Mouse (Mus musculus): ENCODE results near the gene Daxx. TPM values are rescaled to one million over a fixed set of nuclear protein-coding genes. Genes with fewer than 3 reads are reported as not detected.
A peak's percentile ranks its signal among the peaks of the same experiment; 100 is the strongest.

The Daxx gene
- polyA plus RNA-seq, 1 experiment from 2014 or later: 51.0 TPM

DNA sequence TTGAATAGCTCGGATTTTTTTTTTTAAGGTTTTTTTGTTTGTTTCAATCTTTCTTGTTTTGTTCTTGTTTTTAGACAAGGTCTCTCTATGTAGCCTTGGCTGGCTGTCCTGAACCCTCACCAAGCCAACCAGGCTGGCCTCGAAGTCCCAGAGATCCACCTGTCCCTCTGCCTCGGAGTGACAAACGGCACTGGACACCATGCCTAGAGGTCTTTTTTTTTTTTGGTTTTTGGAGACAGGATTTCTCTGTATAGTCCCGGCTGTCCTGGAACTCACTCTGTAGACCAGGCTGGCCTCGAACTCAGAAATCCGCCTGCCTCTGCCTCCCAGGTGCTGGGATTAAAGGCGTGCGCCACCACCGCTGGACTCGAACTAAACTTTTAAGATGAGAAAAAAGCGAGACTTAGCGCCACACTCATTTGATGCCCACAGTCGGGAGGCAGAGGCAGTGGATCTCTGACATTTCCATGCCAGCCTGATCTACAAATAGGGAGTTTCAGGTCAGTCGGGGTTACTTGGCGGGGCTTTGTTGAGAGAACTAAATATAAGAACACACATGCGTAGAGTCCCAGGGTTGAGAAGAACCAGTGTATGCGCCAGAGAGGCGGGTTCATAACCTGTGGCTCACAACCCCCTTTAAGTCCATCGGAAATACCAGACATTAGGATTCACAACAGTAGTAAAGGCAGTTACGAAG lies 19.2 kb downstream of the Daxx start:
- Histone ChIP-seq H3K4me2 (peak overlapping the region; percentile 99), H3K27ac (replicated peaks) (peak overlapping the region; percentile 98; the same call in 1 of the 2 replicates)
- WGBS: 66% methylated on average over 21 of the region's 21 CpGs

GRCm38 (mm10) chr17:33929371-33930279 lies 20.4 kb downstream of the Daxx start, which contains the start of gene Rgl2:
Rgl2 (plus strand) TSS chr17:33929543.
- peak; percentile 74 for ATAC-seq (ENCODE audit: low read depth)
- Histone ChIP-seq H3K9me3 (no peaks in the 10 kb centered on the region), H3K4me3 (peak within 1 kb of the TSS; percentile 94), H3K9ac (peak within 1 kb of the TSS; percentile 97), H3K4me1 (replicated peaks) (peaks cover 25% of the 10 kb centered on the region), H3K36me3 (peaks cover 33% of the 10 kb centered on the region), H3K27me3 (no peaks in the 10 kb centered on the region), H3K27ac (replicated peaks) (peak within 1 kb of the TSS; percentile 98), H3K4me2 (peak within 1 kb of the TSS; percentile 99)
- WGBS: under 1% methylated on average over 77 of the region's 80 CpGs

More for the DNA sequence above, 19.2 kb downstream of the Daxx start:
- H3K9ac ChIP-seq: peak overlapping the region; percentile 97
- H3K9me3 ChIP-seq: no peaks in the 10 kb centered on the region
- no peak for ATAC-seq (ENCODE audit: low read depth)
- no peaks in the 10 kb centered on the region for H3K27me3 ChIP-seq
- H3K36me3 ChIP-seq: peaks cover 28% of the 10 kb centered on the region
- peaks cover 25% of the 10 kb centered on the region for H3K4me1 ChIP-seq (replicated peaks)
- peak overlapping the region; percentile 94 for H3K4me3 ChIP-seq

- Histone ChIP-seq H3K4me3 (peak overlapping the region; percentile 94), H3K9me3 (no peaks in the 10 kb centered on the region), H3K27ac (replicated peaks) (peak overlapping the region; percentile 98), H3K36me3 (peaks cover 33% of the 10 kb centered on the region), H3K4me1 (replicated peaks) (peaks cover 25% of the 10 kb centered on the region), H3K27me3 (no peaks in the 10 kb centered on the region), H3K4me2 (peak overlapping the region; percentile 99), H3K9ac (peak overlapping the region; percentile 97)
- peak; percentile 13; the same call in 1 of the 2 replicates for ATAC-seq (ENCODE audit: low read depth)
- WGBS: under 1% methylated on average over 45 of the region's 45 CpGs
These were observed 21.3 kb downstream of the Daxx start for GRCm38 (mm10) chr17:33930280-33931158.

- peaks cover 25% of the 10 kb centered on the region for H3K4me1 ChIP-seq (replicated peaks)
- peak overlapping the region; percentile 99 for H3K4me2 ChIP-seq
- H3K9me3 ChIP-seq: no peaks in the 10 kb centered on the region
- H3K4me3 ChIP-seq: peak overlapping the region; percentile 94
- ATAC-seq (ENCODE audit: low read depth): no peak
- 35% methylated on average over 18 of the region's 18 CpGs for WGBS
- H3K9ac ChIP-seq: peak overlapping the region; percentile 97
- peaks cover 32% of the 10 kb centered on the region for H3K36me3 ChIP-seq
- H3K27ac ChIP-seq (replicated peaks): peak overlapping the region; percentile 98; the same call in 1 of the 2 replicates
- H3K27me3 ChIP-seq: no peaks in the 10 kb centered on the region
These were observed 22.1 kb downstream of the Daxx start for GRCm38 (mm10) chr17:33931159-33931866.

GRCm38 (mm10) chr17:33931947-33932346 lies 22.7 kb downstream of the Daxx start:
- WGBS: 93% methylated on average over 11 of the region's 11 CpGs
- H3K36me3 ChIP-seq: peaks cover 34% of the 10 kb centered on the region
- H3K27ac ChIP-seq (replicated peaks): no peak overlapping the region
- no peak overlapping the region for H3K4me3 ChIP-seq
- H3K9me3 ChIP-seq: no peaks in the 10 kb centered on the region
- peaks cover 25% of the 10 kb centered on the region for H3K4me1 ChIP-seq (replicated peaks)
- ATAC-seq (ENCODE audit: low read depth): no peak
- no peak overlapping the region for H3K4me2 ChIP-seq
- H3K27me3 ChIP-seq: no peaks in the 10 kb centered on the region
- no peak overlapping the region for H3K9ac ChIP-seq

- Histone ChIP-seq H3K4me2 (no peak overlapping the region), H3K4me3 (no peak overlapping the region), H3K27ac (replicated peaks) (no peak overlapping the region), H3K27me3 (no peaks in the 10 kb centered on the region), H3K9ac (no peak overlapping the region), H3K9me3 (no peaks in the 10 kb centered on the region), H3K4me1 (replicated peaks) (peaks cover 25% of the 10 kb centered on the region), H3K36me3 (peaks cover 34% of the 10 kb centered on the region)
- ATAC-seq (ENCODE audit: low read depth): no peak
- 90% methylated on average over 14 of the region's 14 CpGs for WGBS
These were observed 23.2 kb downstream of the Daxx start for GRCm38 (mm10) chr17:33932448-33932847.

DNA sequence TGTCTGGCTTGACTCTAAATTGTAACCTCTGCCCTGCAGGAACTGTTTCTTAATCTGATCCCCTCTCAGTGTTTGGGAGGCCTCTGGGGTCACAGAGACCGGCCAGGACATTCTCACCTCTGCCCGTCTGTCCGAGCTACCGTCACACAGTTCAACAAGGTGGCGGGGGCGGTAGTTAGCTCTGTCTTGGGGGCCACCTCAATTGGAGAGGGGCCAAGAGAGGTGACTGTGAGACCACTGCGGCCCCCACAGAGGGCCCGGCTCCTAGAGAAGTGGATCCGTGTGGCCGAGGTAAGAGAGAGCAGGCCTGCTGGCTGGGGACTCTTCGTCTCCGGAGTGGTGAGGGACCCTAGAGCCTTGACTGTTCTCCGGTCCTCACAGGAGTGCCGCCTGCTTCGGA lies 23.8 kb downstream of the Daxx start:
- Histone ChIP-seq H3K27me3 (no peaks in the 10 kb centered on the region), H3K4me2 (no peak overlapping the region), H3K4me3 (no peak overlapping the region), H3K27ac (replicated peaks) (no peak overlapping the region), H3K9me3 (no peaks in the 10 kb centered on the region), H3K36me3 (peaks cover 37% of the 10 kb centered on the region), H3K4me1 (replicated peaks) (peaks cover 22% of the 10 kb centered on the region), H3K9ac (no peak overlapping the region)
- no peak for ATAC-seq (ENCODE audit: low read depth)
- 92% methylated on average over 15 of the region's 15 CpGs for WGBS

DNA sequence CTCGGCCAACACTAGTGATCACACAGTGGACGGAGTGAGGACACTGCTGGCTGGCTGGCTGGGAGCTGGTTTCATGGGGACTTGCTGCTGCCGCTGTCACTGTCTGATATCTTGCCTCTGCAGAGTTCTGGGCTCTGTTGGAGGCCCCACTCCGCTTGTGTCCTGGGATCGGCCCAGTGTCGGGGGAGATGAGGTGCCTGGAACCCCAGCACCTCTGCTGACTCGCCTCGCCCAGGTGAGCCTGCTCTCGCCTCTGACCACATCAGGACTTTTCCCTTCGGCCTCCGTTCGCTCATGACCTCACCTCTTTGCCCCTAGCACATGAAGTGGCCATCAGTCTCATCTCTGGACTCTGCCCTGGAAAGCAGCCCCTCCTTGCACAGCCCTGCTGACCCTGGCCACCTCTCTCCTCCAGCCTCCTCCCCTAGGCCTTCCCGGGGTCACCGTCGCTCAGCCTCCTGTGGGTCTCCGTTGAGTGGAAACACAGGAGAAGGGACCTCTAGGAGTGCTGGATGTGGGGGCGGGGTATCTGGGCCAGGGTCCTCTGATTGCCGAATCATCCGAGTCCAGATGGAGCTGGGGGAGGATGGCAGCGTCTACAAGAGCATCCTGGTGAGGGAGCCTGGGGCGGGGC lies 26.3 kb downstream of the Daxx start:
- no peak overlapping the region for H3K27ac ChIP-seq (replicated peaks)
- H3K4me3 ChIP-seq: no peak overlapping the region
- peaks cover 47% of the 10 kb centered on the region for H3K36me3 ChIP-seq
- peaks cover 21% of the 10 kb centered on the region for H3K4me1 ChIP-seq (replicated peaks)
- no peaks in the 10 kb centered on the region for H3K9me3 ChIP-seq
- ATAC-seq (ENCODE audit: low read depth): no peak
- no peaks in the 10 kb centered on the region for H3K27me3 ChIP-seq
- H3K9ac ChIP-seq: no peak overlapping the region
- no peak overlapping the region for H3K4me2 ChIP-seq
- 90% methylated on average over 21 of the region's 21 CpGs for WGBS

- no peak overlapping the region for H3K4me2 ChIP-seq
- H3K4me3 ChIP-seq: no peak overlapping the region
- no peaks in the 10 kb centered on the region for H3K27me3 ChIP-seq
- no peak overlapping the region for H3K9ac ChIP-seq
- H3K9me3 ChIP-seq: no peaks in the 10 kb centered on the region
- no peak overlapping the region for H3K27ac ChIP-seq (replicated peaks)
- H3K36me3 ChIP-seq: peaks cover 47% of the 10 kb centered on the region
- no peak for ATAC-seq (ENCODE audit: low read depth)
- peaks cover 22% of the 10 kb centered on the region for H3K4me1 ChIP-seq (replicated peaks)
- WGBS: 86% methylated on average over 15 of the region's 15 CpGs
These were observed 27.8 kb downstream of the Daxx start for GRCm38 (mm10) chr17:33936993-33937392.

DNA sequence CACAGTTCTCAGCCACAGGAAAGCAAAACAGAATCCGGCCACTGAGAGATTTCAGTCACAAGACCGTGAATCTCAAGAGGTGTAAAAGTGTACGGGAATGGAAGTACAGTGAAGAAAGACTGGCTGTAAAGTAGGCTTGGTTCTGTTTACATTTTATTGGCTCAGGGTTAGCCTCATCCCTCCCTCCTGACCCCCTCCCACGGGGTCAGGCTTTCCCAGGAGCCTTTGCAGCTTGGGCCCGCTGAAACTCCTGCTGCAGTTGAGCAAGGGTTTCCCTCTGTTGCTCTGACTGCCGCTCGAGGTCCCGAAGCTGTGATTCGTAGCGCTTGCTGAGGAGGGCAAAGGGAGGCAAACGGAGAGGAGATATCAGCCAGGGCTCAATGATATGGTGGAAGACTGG lies 29.6 kb downstream of the Daxx start:
- 0 out of 2 replicates have a peak overlapping the region, but pooled peaks have one; percentile 88 for H3K9ac ChIP-seq
- peaks cover 24% of the 10 kb centered on the region for H3K4me1 ChIP-seq (replicated peaks)
- peaks cover 47% of the 10 kb centered on the region for H3K36me3 ChIP-seq
- no peaks in the 10 kb centered on the region for H3K9me3 ChIP-seq
- no peak for ATAC-seq (ENCODE audit: low read depth)
- 75% methylated on average over 11 of the region's 11 CpGs for WGBS
- H3K4me2 ChIP-seq: peak overlapping the region; percentile 98
- no peaks in the 10 kb centered on the region for H3K27me3 ChIP-seq
- H3K27ac ChIP-seq (replicated peaks): no peak overlapping the region
- peak overlapping the region; percentile 89 for H3K4me3 ChIP-seq

Data from neural tube, embryonic 13.5 days (tissue).